Comparison of ENCODE assay signal across 20 mouse cellular contexts in the genomic region with DNA sequence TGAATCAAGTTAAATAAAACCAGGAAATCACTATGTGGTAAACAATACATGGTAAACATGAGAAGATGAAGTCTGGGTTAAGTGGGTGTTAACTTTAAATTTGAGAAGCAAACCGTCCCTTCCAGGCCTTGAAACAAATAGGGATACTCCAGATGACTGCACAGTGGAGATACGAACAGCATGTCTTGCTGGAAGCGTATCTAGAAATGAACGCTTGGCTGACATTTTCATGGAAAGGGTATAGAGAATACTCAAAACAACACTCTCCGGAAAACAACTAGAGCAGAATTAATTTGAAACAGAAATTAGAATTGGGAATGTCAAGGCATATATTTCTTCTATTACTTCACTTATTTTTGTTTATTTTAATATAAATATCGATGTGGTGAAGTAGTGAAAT.
"Had no signal": no experiment of that assay in that cellular context is flagged by ENCODE, and none has a peak within 500 bp of the region (broad histone marks: within the 10 kb centered on the region; RNA-seq: fewer than 3 reads in every experiment).

No protein-coding gene starts in this region.

- H3K4me3 ChIP-seq: midbrain, embryonic 10.5 days; midbrain, embryonic 12.5 days; myocyte; neural tube, embryonic 13.5 days; neural tube, embryonic 15.5 days; stomach, embryonic 15.5 days had no signal

- DNase-seq: lung, adult 18-20 months; lung, embryonic 14.5 days; lung, postnatal 10 days; lung, postnatal 4 days; midbrain, embryonic 14.5 days; retina, postnatal 1 day; right cerebral cortex, adult 18-20 months; right cerebral cortex, postnatal 25 days; right cerebral cortex, postnatal 4 days; thymus, adult 2 months; thymus, postnatal 25 days; thymus, postnatal 4 days had no signal

- H3K4me1 ChIP-seq: midbrain, embryonic 10.5 days; midbrain, embryonic 12.5 days; neural tube, embryonic 13.5 days; stomach, embryonic 15.5 days had no signal

- H3K9me3 ChIP-seq: midbrain, embryonic 10.5 days; midbrain, embryonic 12.5 days; neural tube, embryonic 13.5 days; neural tube, embryonic 15.5 days; stomach, embryonic 15.5 days had no signal

- H3K36me3 ChIP-seq: midbrain, embryonic 10.5 days; midbrain, embryonic 12.5 days; neural tube, embryonic 13.5 days; stomach, embryonic 15.5 days had no signal

- H3K4me2 ChIP-seq: lung, embryonic 14.5 days; midbrain, embryonic 12.5 days; neural tube, embryonic 13.5 days; neural tube, embryonic 15.5 days; stomach, embryonic 15.5 days had no signal

- ATAC-seq: midbrain, embryonic 16.5 days had no signal

- H3K27me3 ChIP-seq: midbrain, embryonic 12.5 days; neural tube, embryonic 13.5 days; neural tube, embryonic 15.5 days; stomach, embryonic 15.5 days had no signal

- H3K27ac ChIP-seq: midbrain, embryonic 10.5 days; midbrain, embryonic 12.5 days; neural tube, embryonic 13.5 days; neural tube, embryonic 15.5 days; stomach, embryonic 15.5 days; stomach, postnatal 0 days had no signal

- H3K9ac ChIP-seq: lung, embryonic 14.5 days; midbrain, embryonic 12.5 days; neural tube, embryonic 13.5 days; neural tube, embryonic 15.5 days; stomach, embryonic 15.5 days had no signal
